Mouse (Mus musculus): ENCODE data around the gene Arpc1b. TPM values are rescaled to one million over a fixed set of nuclear protein-coding genes. Genes with fewer than 3 reads are reported as not detected.

Arpc1b gene
- polyA plus RNA-seq, 1 experiment, result 318 TPM

- Histone ChIP-seq H3K4me3 (replicated peaks; ENCODE audit: control insufficient read depth, low read depth, low read length) (no peak overlapping the region), H3K4me1 (ENCODE audit: control insufficient read depth, insufficient read depth, low read length) (no peaks in the 10 kb centered on the region), H3K27ac (ENCODE audit: control insufficient read depth, insufficient read depth, low read depth, low read length, poor library complexity) (no peak overlapping the region)
- WGBS, result 77% methylated on average over 5 of the region's 5 CpGs
- no peak for TF ChIP-seq POLR2A (IDR thresholded peaks at IDR 0.05; ENCODE audit: borderline replicate concordance, control insufficient read depth, low read depth, low read length)
Measured at GRCm38 (mm10) chr5:145152690-145153089, 38.7 kb downstream of the Arpc1b start.

GRCm38 (mm10) chr5:145161361-145161760 lies 47.3 kb downstream of the Arpc1b start:
- no peak overlapping the region for H3K27ac ChIP-seq (ENCODE audit: control insufficient read depth, insufficient read depth, low read depth, low read length, poor library complexity)
- no peak for TF ChIP-seq CTCF (IDR thresholded peaks at IDR 0.05; ENCODE audit: control insufficient read depth, insufficient read depth, low read length)
- no peak for TF ChIP-seq POLR2A (IDR thresholded peaks at IDR 0.05; ENCODE audit: borderline replicate concordance, control insufficient read depth, low read depth, low read length)
- 93% methylated on average over 14 of the region's 14 CpGs for WGBS

GRCm38 (mm10) chr5:145164710-145165109 lies 50.7 kb downstream of the Arpc1b start:
- TF ChIP-seq CTCF (IDR thresholded peaks at IDR 0.05; ENCODE audit: control insufficient read depth, insufficient read depth, low read length) (no peak), POLR2A (IDR thresholded peaks at IDR 0.05; ENCODE audit: borderline replicate concordance, control insufficient read depth, low read depth, low read length) (no peak)
- Histone ChIP-seq H3K4me1 (ENCODE audit: control insufficient read depth, insufficient read depth, low read length) (peaks cover 2% of the 10 kb centered on the region; the same call in 1 of the 2 replicates), H3K4me3 (replicated peaks; ENCODE audit: control insufficient read depth, low read depth, low read length) (no peak overlapping the region), H3K27ac (ENCODE audit: control insufficient read depth, insufficient read depth, low read depth, low read length, poor library complexity) (no peak overlapping the region)
- WGBS, result 82% methylated on average over 3 of the region's 3 CpGs

More at GRCm38 (mm10) chr5:145161361-145161760, 47.3 kb downstream of the Arpc1b start:
- H3K4me3 ChIP-seq (replicated peaks; ENCODE audit: control insufficient read depth, low read depth, low read length), result no peak overlapping the region
- no peaks in the 10 kb centered on the region for H3K4me1 ChIP-seq (ENCODE audit: control insufficient read depth, insufficient read depth, low read length)

GRCm38 (mm10) chr5:145165184-145165583 lies 51.2 kb downstream of the Arpc1b start:
- no peak overlapping the region for H3K27ac ChIP-seq (ENCODE audit: control insufficient read depth, insufficient read depth, low read depth, low read length, poor library complexity)
- no peak overlapping the region for H3K4me3 ChIP-seq (replicated peaks; ENCODE audit: control insufficient read depth, low read depth, low read length)
- H3K4me1 ChIP-seq (ENCODE audit: control insufficient read depth, insufficient read depth, low read length), result peaks cover 2% of the 10 kb centered on the region; the same call in 1 of the 2 replicates
- WGBS, result 93% methylated on average over 15 of the region's 15 CpGs
- no peak for TF ChIP-seq POLR2A (IDR thresholded peaks at IDR 0.05; ENCODE audit: borderline replicate concordance, control insufficient read depth, low read depth, low read length)
- TF ChIP-seq CTCF (IDR thresholded peaks at IDR 0.05; ENCODE audit: control insufficient read depth, insufficient read depth, low read length), result no peak

- Histone ChIP-seq H3K27ac (ENCODE audit: control insufficient read depth, insufficient read depth, low read depth, low read length, poor library complexity) (peak within 1 kb of the TSS; percentile 83), H3K4me1 (ENCODE audit: control insufficient read depth, insufficient read depth, low read length) (peaks cover 2% of the 10 kb centered on the region; the same call in 1 of the 2 replicates), H3K4me3 (replicated peaks; ENCODE audit: control insufficient read depth, low read depth, low read length) (peak within 1 kb of the TSS; percentile 92)
- WGBS, result under 1% methylated on average over 51 of the region's 51 CpGs
- TF ChIP-seq CTCF (IDR thresholded peaks at IDR 0.05; ENCODE audit: control insufficient read depth, insufficient read depth, low read length) (no peak), POLR2A (IDR thresholded peaks at IDR 0.05; ENCODE audit: borderline replicate concordance, control insufficient read depth, low read depth, low read length) (peak; percentile 67; the same call in 1 of the 2 replicates)
Measured at GRCm38 (mm10) chr5:145166536-145167305, 52.7 kb downstream of the Arpc1b start, which contains the start of the genes Ptcd1 and Cpsf4. Gene Ptcd1, minus strand, starts transcription at chr5:145167108. Gene Cpsf4, plus strand, starts transcription at chr5:145167213.

GRCm38 (mm10) chr5:145167306-145167661 lies 53.3 kb downstream of the Arpc1b start:
- under 1% methylated on average over 28 of the region's 28 CpGs for WGBS
- TF ChIP-seq POLR2A (IDR thresholded peaks at IDR 0.05; ENCODE audit: borderline replicate concordance, control insufficient read depth, low read depth, low read length) (no peak), CTCF (IDR thresholded peaks at IDR 0.05; ENCODE audit: control insufficient read depth, insufficient read depth, low read length) (no peak)
- Histone ChIP-seq H3K4me1 (ENCODE audit: control insufficient read depth, insufficient read depth, low read length) (peaks cover 2% of the 10 kb centered on the region; the same call in 1 of the 2 replicates), H3K4me3 (replicated peaks; ENCODE audit: control insufficient read depth, low read depth, low read length) (peak overlapping the region; percentile 92), H3K27ac (ENCODE audit: control insufficient read depth, insufficient read depth, low read depth, low read length, poor library complexity) (peak overlapping the region; percentile 64)

GRCm38 (mm10) chr5:145178461-145178980 lies 64.5 kb downstream of the Arpc1b start:
- TF ChIP-seq CTCF (IDR thresholded peaks at IDR 0.05; ENCODE audit: control insufficient read depth, insufficient read depth, low read length) (no peak), POLR2A (IDR thresholded peaks at IDR 0.05; ENCODE audit: borderline replicate concordance, control insufficient read depth, low read depth, low read length) (no peak)
- no peak overlapping the region for H3K4me3 ChIP-seq (replicated peaks; ENCODE audit: control insufficient read depth, low read depth, low read length)
- WGBS, result 76% methylated on average over 18 of the region's 18 CpGs
- no peaks in the 10 kb centered on the region for H3K4me1 ChIP-seq (ENCODE audit: control insufficient read depth, insufficient read depth, low read length)
- H3K27ac ChIP-seq (ENCODE audit: control insufficient read depth, insufficient read depth, low read depth, low read length, poor library complexity), result peak overlapping the region; percentile 1; the same call in 1 of the 2 replicates

Other genes starting within 250 kb of the Arpc1b start
- gene Smurf1, start 148.4 kb upstream of the Arpc1b start, polyA plus RNA-seq (2011; ENCODE audit: insufficient read depth, insufficient read length, low replicate concordance, missing spikeins), result 2.5 and 5.8 TPM in 2 replicates
- gene Gm4871, start 81.5 kb upstream of the Arpc1b start, polyA plus RNA-seq (2011; ENCODE audit: insufficient read depth, insufficient read length, low replicate concordance, missing spikeins), result not detected in 2 replicates
- gene 1700018F24Rik, start 71.2 kb upstream of the Arpc1b start, polyA plus RNA-seq (2011; ENCODE audit: insufficient read depth, insufficient read length, low replicate concordance, missing spikeins), result not detected in 2 replicates
- gene Arpc1a, start 30.4 kb upstream of the Arpc1b start, polyA plus RNA-seq (2011; ENCODE audit: insufficient read depth, insufficient read length, low replicate concordance, missing spikeins), result 46.8 and 114 TPM in 2 replicates
- 7.0 TPM in 1 of 2 replicates, not detected in the other for gene Kpna7, start 30.2 kb upstream of the Arpc1b start, polyA plus RNA-seq (2011; ENCODE audit: insufficient read depth, insufficient read length, low replicate concordance, missing spikeins)
- 74.2 and 101 TPM in 2 replicates for gene Pdap1, start 26.0 kb downstream of the Arpc1b start, polyA plus RNA-seq (2011; ENCODE audit: insufficient read depth, insufficient read length, low replicate concordance, missing spikeins)
- 121 and 164 TPM in 2 replicates for gene Bud31, start 26.1 kb downstream of the Arpc1b start, polyA plus RNA-seq (2011; ENCODE audit: insufficient read depth, insufficient read length, low replicate concordance, missing spikeins)
- gene Ptcd1, start 52.9 kb downstream of the Arpc1b start, polyA plus RNA-seq (2011; ENCODE audit: insufficient read depth, insufficient read length, low replicate concordance, missing spikeins), result 5.2 and 10.9 TPM in 2 replicates
- gene Cpsf4, start 53.0 kb downstream of the Arpc1b start, polyA plus RNA-seq (2011; ENCODE audit: insufficient read depth, insufficient read length, low replicate concordance, missing spikeins), result 28.2 and 46.9 TPM in 2 replicates
- gene Atp5j2, start 77.8 kb downstream of the Arpc1b start, polyA plus RNA-seq (2011; ENCODE audit: insufficient read depth, insufficient read length, low replicate concordance, missing spikeins), result 218 and 277 TPM in 2 replicates
- 7.0 and 12.5 TPM in 2 replicates for gene Zkscan14, start 87.7 kb downstream of the Arpc1b start, polyA plus RNA-seq (2011; ENCODE audit: insufficient read depth, insufficient read length, low replicate concordance, missing spikeins)
- 3.4 and 5.1 TPM in 2 replicates for gene Zkscan5, start 90.3 kb downstream of the Arpc1b start, polyA plus RNA-seq (2011; ENCODE audit: insufficient read depth, insufficient read length, low replicate concordance, missing spikeins)
- gene Zfp655, start 117.5 kb downstream of the Arpc1b start, polyA plus RNA-seq (2011; ENCODE audit: insufficient read depth, insufficient read length, low replicate concordance, missing spikeins), result 7.7 and 19.8 TPM in 2 replicates
- gene Zscan25, start 166.3 kb downstream of the Arpc1b start, polyA plus RNA-seq (2011; ENCODE audit: insufficient read depth, insufficient read length, low replicate concordance, missing spikeins), result 1.7 and 4.7 TPM in 2 replicates
- not detected in 2 replicates for gene Cyp3a57, start 231.1 kb downstream of the Arpc1b start, polyA plus RNA-seq (2011; ENCODE audit: insufficient read depth, insufficient read length, low replicate concordance, missing spikeins)